11 mouse cellular contexts compared by ENCODE assay signal in the genomic region with DNA sequence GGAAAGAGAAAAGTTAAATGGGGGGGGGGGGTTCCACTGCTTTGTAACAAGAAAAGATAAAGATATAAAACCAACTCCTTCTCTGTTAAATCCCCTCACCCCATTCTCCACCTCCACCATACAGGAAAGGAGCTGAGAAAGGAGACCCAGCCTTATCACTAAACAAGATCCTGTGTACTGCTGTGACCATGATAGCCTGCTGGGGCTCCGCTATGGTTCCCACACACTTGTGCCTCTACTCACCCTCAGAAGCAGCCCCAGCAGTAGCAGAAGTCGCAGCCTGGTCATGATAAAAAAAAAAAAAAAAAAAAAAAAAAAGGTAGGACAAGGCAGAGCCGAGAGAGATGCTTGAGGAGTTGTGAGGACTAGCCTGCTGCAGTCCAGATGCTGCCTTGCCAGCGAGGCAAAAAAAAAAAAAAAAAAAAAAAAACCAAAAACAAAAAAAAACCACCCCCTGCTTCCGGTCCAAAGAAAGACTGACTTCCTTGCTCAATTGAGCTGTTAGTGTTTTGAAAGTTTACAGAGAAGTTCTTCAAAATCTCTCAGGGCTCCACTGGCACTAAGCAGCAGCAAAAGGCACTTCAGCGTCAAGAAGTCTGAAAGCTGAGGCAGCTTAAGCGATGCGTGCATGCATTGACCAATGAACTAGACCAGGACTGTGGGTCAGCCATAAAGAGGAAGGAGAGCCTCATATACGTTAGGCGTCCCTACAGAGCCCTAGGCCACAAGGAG. TPM values are rescaled to one million over a fixed set of nuclear protein-coding genes. Genes with fewer than 3 reads are reported as not detected.
DNase-seq lines count a peak whose midpoint lies in the region; ATAC-seq lines count a peak whose summit lies in the region.
"Had no signal": no experiment of that assay in that cellular context is flagged by ENCODE, and none has a peak within 500 bp of the region (broad histone marks: within the 10 kb centered on the region; RNA-seq: fewer than 3 reads in every experiment).

No protein-coding gene starts in this region.

- no peaks in the 10 kb centered on the region for H3K27me3 ChIP-seq in forebrain, embryonic 13.5 days
- H3K27me3 ChIP-seq: neural tube, embryonic 12.5 days had no signal

- H3K9ac ChIP-seq in forebrain, embryonic 13.5 days: no peak overlapping the region
- H3K9ac ChIP-seq: neural tube, embryonic 12.5 days had no signal

- H3K36me3 ChIP-seq in forebrain, embryonic 13.5 days (ENCODE audit: poor library complexity, severe bottlenecking): no peaks in the 10 kb centered on the region
- H3K36me3 ChIP-seq: neural tube, embryonic 12.5 days had no signal

- 58% methylated on average over 10 of the region's 10 CpGs for WGBS in forebrain, embryonic 13.5 days

- ATAC-seq in common myeloid progenitor, adult 5-6 weeks (replicated peaks; ENCODE audit: low read depth, poor library complexity, severe bottlenecking): peak; percentile 72
- ATAC-seq in forebrain, embryonic 13.5 days: no peak

- peak; percentile 91 for DNase-seq in heart, adult 11 months
- no peak for DNase-seq in heart, postnatal 14 days
- DNase-seq in 416B (ENCODE audit: low read depth): peak; percentile 84
- DNase-seq in monocyte, adult 2 months (ENCODE audit: low read depth in 1 of 2, low spot score in 2 of 2): peak; percentile 6 to 35
- DNase-seq in adrenal gland, postnatal 36 days: no peak
- DNase-seq in urinary bladder, postnatal 14 days (ENCODE audit: low spot score): no peak
- DNase-seq: cerebellum, adult 2 months; kidney, adult 8-10 months had no signal

- no peak overlapping the region for H3K4me2 ChIP-seq in forebrain, embryonic 13.5 days
- H3K4me2 ChIP-seq: neural tube, embryonic 12.5 days had no signal

- no peaks in the 10 kb centered on the region for H3K9me3 ChIP-seq in forebrain, embryonic 13.5 days (replicated peaks)
- H3K9me3 ChIP-seq: neural tube, embryonic 12.5 days had no signal

- H3K4me3 ChIP-seq in forebrain, embryonic 13.5 days: no peak overlapping the region
- H3K4me3 ChIP-seq: neural tube, embryonic 12.5 days had no signal

- no peaks in the 10 kb centered on the region for H3K4me1 ChIP-seq in forebrain, embryonic 13.5 days
- H3K4me1 ChIP-seq: neural tube, embryonic 12.5 days had no signal

- H3K27ac ChIP-seq in forebrain, embryonic 13.5 days: no peak overlapping the region
- H3K27ac ChIP-seq: neural tube, embryonic 12.5 days had no signal

- intact Hi-C loops in heart, postnatal 14 days (cut with DNase I): no loop called here

RNA-seq across cellular contexts. Expression of gene Tnfrsf26, which starts 0.8 kb away (rescaled TPM):
- under 1 TPM; 0.71 to 0.76 TPM for total RNA-seq in heart, postnatal 14 days (2021)
- total RNA-seq in common myeloid progenitor, adult 5-6 weeks (2017): 8.0 and 10.3 TPM in 2 replicates
- total RNA-seq in adrenal gland, postnatal 36 days (2021): 1 to 10 TPM in 1 of 2 experiments, under 1 TPM in 1; 0.79 to 1.7 TPM
- polyA plus RNA-seq in forebrain, embryonic 13.5 days (2015; fragmentation: Nextera tagmentation; extraction: Ambion mirVana): 0.05 and 0.14 TPM in 2 replicates

RNA-seq across cellular contexts. Expression of gene Tnfrsf22, which starts 21.7 kb away (rescaled TPM):
- total RNA-seq in heart, postnatal 14 days (2021): 1 to 10 TPM; 2.5 to 2.9 TPM
- 3.7 and 4.7 TPM in 2 replicates for total RNA-seq in common myeloid progenitor, adult 5-6 weeks (2017)
- total RNA-seq in adrenal gland, postnatal 36 days (2021): 1 to 10 TPM; 3.5 to 3.9 TPM
- 5.3 and 5.5 TPM in 2 replicates for polyA plus RNA-seq in forebrain, embryonic 13.5 days (2015; fragmentation: Nextera tagmentation; extraction: Ambion mirVana)

RNA-seq across cellular contexts. Expression of gene Cars, which starts 27.8 kb away (rescaled TPM):
- total RNA-seq in heart, postnatal 14 days (2021): 10 to 100 TPM; 20.0 to 21.2 TPM
- 51.1 and 63.9 TPM in 2 replicates for total RNA-seq in common myeloid progenitor, adult 5-6 weeks (2017)
- total RNA-seq in adrenal gland, postnatal 36 days (2021): 10 to 100 TPM; 46.9 to 59.3 TPM
- 64.4 and 73.7 TPM in 2 replicates for polyA plus RNA-seq in forebrain, embryonic 13.5 days (2015; fragmentation: Nextera tagmentation; extraction: Ambion mirVana)

RNA-seq across cellular contexts. Expression of gene Tnfrsf23, which starts 58.0 kb away (rescaled TPM):
- total RNA-seq in heart, postnatal 14 days (2021): 1 to 10 TPM; 1.4 to 1.5 TPM
- total RNA-seq in common myeloid progenitor, adult 5-6 weeks (2017): 0.63 TPM in 1 of 2 replicates, not detected in the other
- total RNA-seq in adrenal gland, postnatal 36 days (2021): 1 to 10 TPM; 3.1 to 4.3 TPM
- 0.61 and 0.73 TPM in 2 replicates for polyA plus RNA-seq in forebrain, embryonic 13.5 days (2015; fragmentation: Nextera tagmentation; extraction: Ambion mirVana)

Comparison
In these comparisons a context has a peak if more than half of its experiments do, and no peak if none do; other contexts are left out.
1. DNase-seq: peak in heart, adult 11 months (single experiment), 416B (single experiment) and monocyte, adult 2 months (2 of 2); none in heart, postnatal 14 days (0 of 2), adrenal gland, postnatal 36 days (0 of 2) and urinary bladder, postnatal 14 days (single experiment).